Mouse (Mus musculus): ENCODE measurements around the gene Slco1b2.
"Not testable (repeated sequence)": the region's sequence is repeated elsewhere in the genome, so short reads cannot be mapped to it uniquely, and the experiment has no call there.

Gene Slco1b2

GRCm38 (mm10) chr6:141629291-141629690, at the start of gene Slco1b2:
Gene Slco1b2, plus strand, starts transcription at chr6:141629518.
- in situ Hi-C loops (cut with MboI; ENCODE audit: low sequenced_read_pairs) = no loop called here

GRCm38 (mm10) chr6:141584791-141585403, 44.4 kb upstream of the Slco1b2 start:
- in situ Hi-C loops (cut with MboI; ENCODE audit: low sequenced_read_pairs) = no loop called here

- in situ Hi-C loops (cut with MboI; ENCODE audit: low sequenced_read_pairs) = no loop called here
Observed at GRCm38 (mm10) chr6:141590002-141590401, 39.3 kb upstream of the Slco1b2 start.

DNA sequence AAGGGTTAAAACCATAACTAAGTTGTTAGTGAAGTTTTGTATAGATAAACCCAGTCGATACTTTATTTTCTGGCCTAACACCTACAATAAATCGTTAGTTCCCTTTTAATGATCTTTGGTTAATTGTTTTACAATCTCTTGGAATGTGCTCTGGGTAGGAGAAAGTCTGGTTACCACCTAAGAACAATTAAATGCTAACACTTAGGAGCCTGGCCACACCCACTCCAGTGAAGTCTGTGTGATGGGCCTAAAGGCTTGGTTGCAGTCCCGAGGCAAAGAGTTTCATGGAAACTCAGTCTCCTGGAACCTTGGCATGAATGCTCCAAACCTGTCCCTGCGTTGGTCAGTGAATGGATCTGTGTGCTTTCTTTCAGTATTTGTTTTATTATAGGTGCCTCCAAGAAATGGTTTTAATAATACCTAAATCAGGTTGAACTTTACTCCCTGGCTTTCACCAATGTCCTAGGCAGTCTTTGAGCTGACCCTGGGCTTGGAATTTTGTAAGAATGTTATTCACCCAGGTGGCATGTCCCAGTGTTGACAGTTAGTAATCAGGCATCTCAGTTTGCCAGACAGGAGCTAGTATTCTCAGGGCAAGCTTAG, 38.6 kb upstream of the Slco1b2 start:
- in situ Hi-C loops (cut with MboI; ENCODE audit: low sequenced_read_pairs) = not testable (repeated sequence)

DNA sequence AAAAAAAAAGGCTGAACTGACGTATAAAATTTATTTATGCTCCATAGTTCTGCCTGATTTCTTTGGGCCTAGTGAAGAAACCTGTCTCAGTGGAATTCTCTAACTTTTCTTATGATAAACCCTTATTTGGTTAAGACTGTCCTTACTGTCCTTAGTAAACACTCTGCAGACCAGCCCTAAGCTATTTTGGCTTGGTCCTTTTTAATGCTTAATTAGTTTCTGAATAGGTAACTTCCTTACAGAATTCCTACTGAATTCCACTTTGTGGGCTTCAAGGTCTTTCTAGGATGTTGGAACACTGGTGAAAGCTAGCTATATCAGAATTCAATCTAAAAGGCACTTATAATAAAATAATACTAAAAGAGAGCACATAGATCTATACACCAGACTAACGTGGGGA, 33.2 kb upstream of the Slco1b2 start:
- in situ Hi-C loops (cut with MboI; ENCODE audit: low sequenced_read_pairs) = no loop called here

GRCm38 (mm10) chr6:141597037-141597436, 32.3 kb upstream of the Slco1b2 start:
- in situ Hi-C loops (cut with MboI; ENCODE audit: low sequenced_read_pairs) = no loop called here

DNA sequence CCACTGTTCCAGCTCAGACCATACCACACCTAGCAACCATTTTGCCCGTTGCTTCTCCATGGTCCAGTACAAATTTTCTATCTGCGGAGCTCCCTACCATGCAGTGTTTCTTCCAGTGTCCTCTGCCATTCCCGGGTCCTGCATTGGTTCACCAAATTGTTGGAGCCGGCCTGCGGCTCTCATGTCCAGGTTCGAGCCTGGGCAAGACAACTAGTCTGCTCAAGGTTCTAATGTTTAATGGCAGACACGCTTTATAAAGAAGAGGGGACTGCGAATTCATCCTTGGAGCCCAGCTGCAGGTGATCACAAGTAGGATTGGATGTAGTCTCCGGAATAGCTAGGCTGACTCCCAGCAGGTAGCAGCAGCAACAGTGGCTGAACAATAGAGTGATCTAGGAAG, 28.4 kb upstream of the Slco1b2 start:
- in situ Hi-C loops (cut with MboI; ENCODE audit: low sequenced_read_pairs) = no loop called here

- in situ Hi-C loops (cut with MboI; ENCODE audit: low sequenced_read_pairs) = no loop called here
Observed at GRCm38 (mm10) chr6:141610702-141611260, 18.5 kb upstream of the Slco1b2 start.

DNA sequence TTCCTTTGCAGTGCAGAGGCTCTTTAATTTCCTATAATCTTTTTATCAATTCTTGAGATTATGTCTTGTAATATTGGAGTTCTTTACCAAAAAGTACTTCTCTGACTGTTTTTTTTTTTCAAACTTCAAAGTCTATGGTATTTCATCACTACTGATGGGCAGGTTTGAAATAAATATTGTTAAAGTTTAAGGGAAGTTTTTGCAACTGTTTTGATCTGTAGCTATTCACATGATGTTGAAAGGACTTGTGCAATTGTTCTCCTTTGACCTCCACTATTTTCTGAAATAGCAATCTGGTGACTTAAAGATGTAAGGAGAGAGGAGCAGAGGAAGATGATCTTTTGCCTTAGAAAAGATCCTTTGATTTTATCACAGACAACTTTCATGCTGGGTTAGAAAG, 15.3 kb upstream of the Slco1b2 start:
- in situ Hi-C loops (cut with MboI; ENCODE audit: low sequenced_read_pairs) = no loop called here

GRCm38 (mm10) chr6:141615348-141615747, 14.0 kb upstream of the Slco1b2 start:
- in situ Hi-C loops (cut with MboI; ENCODE audit: low sequenced_read_pairs) = no loop called here

DNA sequence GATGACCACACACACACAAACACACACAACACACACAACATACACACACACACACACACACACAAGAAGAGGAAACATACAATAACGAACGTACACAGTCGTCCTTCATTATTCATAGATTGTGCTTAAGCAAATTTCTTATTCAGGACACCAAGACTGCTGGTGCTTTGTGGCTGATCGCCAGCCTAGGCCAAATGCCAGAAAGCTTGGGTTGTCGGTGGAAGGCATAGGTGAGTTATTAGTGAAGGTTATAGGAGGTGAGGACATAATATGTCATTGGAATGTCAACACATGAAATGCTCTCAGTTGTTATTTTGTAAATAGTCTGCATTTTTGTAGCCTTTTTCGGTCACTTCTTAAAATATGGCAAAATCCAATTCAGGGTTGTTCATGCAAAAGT, 3.6 kb downstream of the Slco1b2 start:
- in situ Hi-C loops (cut with MboI; ENCODE audit: low sequenced_read_pairs) = no loop called here

GRCm38 (mm10) chr6:141635250-141635649, 5.9 kb downstream of the Slco1b2 start:
- in situ Hi-C loops (cut with MboI; ENCODE audit: low sequenced_read_pairs) = no loop called here

GRCm38 (mm10) chr6:141640639-141641038, 11.3 kb downstream of the Slco1b2 start:
- in situ Hi-C loops (cut with MboI; ENCODE audit: low sequenced_read_pairs) = no loop called here

GRCm38 (mm10) chr6:141687008-141687407, 57.7 kb downstream of the Slco1b2 start:
- in situ Hi-C loops (cut with MboI; ENCODE audit: low sequenced_read_pairs) = no loop called here

GRCm38 (mm10) chr6:141691246-141691645, 61.9 kb downstream of the Slco1b2 start:
- in situ Hi-C loops (cut with MboI; ENCODE audit: low sequenced_read_pairs) = no loop called here
